Mouse (Mus musculus) lung, adult 2 months (tissue): ENCODE measurements at regions not wholly inside any gene's neighbourhood (a gene's known extent, or its start where the extent isn't known, plus 50 kb on each side); places are given as distances from the start of the nearest gene placed in this dataset.

ENCODE experiments used
- DNase-seq: peaks from one replicate; pipeline ENCODE4 v3.0.0; 2022
- H3K4me1 ChIP-seq: fragments of 200-500 bp; 2 replicates; pipeline ENCODE4 v1.6.1; 2011; ENCODE audit warnings: low read length; ENCODE audit not compliant: control insufficient read depth, insufficient read depth
- H3K4me3 ChIP-seq: fragments of 200-500 bp; replicated peaks from 2 replicates; pipeline ENCODE3; 2011; ENCODE audit warnings: low read depth, mild to moderate bottlenecking, control low read depth, low read length; ENCODE audit errors: extremely low read depth
- CTCF ChIP-seq: fragments of 200-500 bp; IDR thresholded peaks from 2 replicates; pipeline ENCODE4 v1.5.1; 2011; ENCODE audit warnings: mild to moderate bottlenecking, low read length, control low read depth; ENCODE audit not compliant: insufficient read depth
- POLR2A ChIP-seq: fragments of 200-500 bp; IDR thresholded peaks from 2 replicates; pipeline ENCODE4 v1.6.1; 2011; ENCODE audit warnings: low read depth, mild to moderate bottlenecking, control low read depth, low read length, borderline replicate concordance; ENCODE audit errors: extremely low read depth
- WGBS: fragments of 180-500 bp; shearing (Covaris S2); methylation state at CpG from one replicate; pipeline ENCODE4 v1.1.7; 2018; 5-methylcytosine and 5-hydroxymethylcytosine counted together

DNA sequence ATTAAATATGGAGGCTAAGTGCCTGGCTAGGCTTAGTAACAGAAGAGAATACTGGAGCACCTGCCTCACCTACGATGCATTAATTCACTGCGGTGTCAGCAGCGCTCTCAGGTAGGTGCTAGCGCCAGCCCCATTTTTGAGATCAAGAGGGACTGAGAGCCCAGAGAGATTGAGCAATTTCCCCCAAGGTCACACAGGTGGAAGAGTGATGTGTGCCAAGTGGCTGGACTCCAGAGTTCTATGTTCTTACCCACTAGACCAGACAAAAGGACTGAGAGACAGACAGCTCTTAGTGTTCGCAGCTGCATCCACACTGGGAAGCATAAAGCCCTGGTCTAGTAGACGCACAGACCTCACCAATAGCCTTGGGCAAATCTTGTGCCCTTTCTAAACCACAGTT is 261.1 kb downstream of the Bcor start:
- DNase-seq: peak; percentile 19
- Histone ChIP-seq H3K4me1 (peaks cover 4% of the 10 kb centered on the region), H3K4me3 (no peak overlapping the region)
- TF ChIP-seq CTCF (no peak), POLR2A (no peak)
- WGBS: 86% methylated on average over 6 of the region's 6 CpGs

DNA sequence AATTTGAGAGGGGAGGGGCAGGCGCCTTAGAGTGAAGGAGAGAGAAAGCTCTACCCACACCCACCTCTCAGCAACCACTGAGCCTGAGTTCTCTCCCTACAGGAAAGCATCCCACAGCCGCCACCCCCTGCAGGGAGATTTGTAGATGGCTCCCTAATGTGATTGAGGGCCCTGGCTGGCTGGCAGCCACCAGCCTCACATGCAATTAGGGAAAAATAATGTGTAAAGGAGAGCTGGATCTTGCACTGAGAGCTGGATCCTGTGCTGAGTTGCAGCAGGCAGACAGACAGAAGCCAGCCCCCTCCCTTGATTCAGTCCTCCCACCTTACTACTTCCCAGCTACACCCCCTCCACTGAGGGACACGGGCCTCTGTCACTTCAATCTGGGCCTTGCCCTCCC is 260.2 kb downstream of the Bcor start:
- no peak overlapping the region for H3K4me3 ChIP-seq
- H3K4me1 ChIP-seq: peaks cover 4% of the 10 kb centered on the region
- 63% methylated on average over 3 of the region's 3 CpGs for WGBS
- no peak for TF ChIP-seq POLR2A
- no peak for TF ChIP-seq CTCF
- no peak for DNase-seq

DNA sequence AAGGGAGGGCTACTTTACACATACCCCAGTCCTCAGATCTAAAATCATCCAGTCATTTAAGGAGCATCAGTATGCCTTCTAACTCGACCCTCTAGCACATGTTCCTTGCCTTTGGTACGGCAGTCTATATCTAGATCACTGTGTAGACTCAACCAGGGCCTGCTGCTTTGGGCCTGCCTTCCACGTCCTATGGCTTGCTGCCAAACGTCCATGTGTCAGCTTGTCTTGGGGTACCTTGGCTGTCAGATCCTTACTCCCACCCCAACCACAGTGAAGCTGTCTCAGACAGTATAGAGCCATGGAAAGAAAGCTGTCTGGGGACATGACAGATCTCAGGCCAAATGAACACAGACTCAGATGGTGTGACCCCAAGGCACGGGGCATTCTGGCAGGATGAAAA is 258.4 kb downstream of the Bcor start:
- DNase-seq: no peak
- WGBS: 62% methylated on average over 5 of the region's 5 CpGs

DNA sequence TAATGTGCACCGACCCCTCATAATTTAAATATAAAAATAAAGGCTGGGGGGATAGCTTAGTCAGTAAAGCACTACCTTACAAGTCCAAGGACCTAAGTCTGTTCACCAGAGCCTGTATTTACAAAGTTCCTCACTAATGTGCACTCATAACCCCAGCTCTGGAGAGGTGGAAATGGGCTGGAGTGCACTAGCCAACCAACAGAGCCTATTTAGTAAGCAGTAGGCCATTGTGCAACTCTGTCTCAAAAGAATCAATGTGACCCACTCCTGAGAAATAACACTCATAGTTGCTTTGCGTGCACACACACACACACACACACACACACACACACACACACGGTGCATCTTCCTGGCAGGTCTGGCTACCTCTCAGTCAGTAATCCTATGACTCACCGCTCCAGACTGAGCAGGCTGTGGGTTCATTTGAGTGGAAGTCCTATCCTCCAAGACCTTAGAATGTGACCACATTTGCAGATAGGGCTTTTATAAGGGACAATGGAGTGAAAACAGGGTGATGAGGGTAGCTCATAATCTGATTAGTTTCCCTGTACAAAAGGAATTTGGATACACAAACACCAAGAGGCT is 256.9 kb downstream of the Bcor start:
- Histone ChIP-seq H3K4me3 (no peak overlapping the region), H3K4me1 (no peaks in the 10 kb centered on the region; the same call in 1 of the 2 replicates)
- 84% methylated on average over 4 of the region's 4 CpGs for WGBS
- TF ChIP-seq CTCF (no peak), POLR2A (no peak)
- no peak for DNase-seq

More for the DNA sequence above, 258.4 kb downstream of the Bcor start:
- no peak overlapping the region for H3K4me3 ChIP-seq
- TF ChIP-seq POLR2A (no peak), CTCF (no peak)
- no peaks in the 10 kb centered on the region; the same call in 1 of the 2 replicates for H3K4me1 ChIP-seq

DNA sequence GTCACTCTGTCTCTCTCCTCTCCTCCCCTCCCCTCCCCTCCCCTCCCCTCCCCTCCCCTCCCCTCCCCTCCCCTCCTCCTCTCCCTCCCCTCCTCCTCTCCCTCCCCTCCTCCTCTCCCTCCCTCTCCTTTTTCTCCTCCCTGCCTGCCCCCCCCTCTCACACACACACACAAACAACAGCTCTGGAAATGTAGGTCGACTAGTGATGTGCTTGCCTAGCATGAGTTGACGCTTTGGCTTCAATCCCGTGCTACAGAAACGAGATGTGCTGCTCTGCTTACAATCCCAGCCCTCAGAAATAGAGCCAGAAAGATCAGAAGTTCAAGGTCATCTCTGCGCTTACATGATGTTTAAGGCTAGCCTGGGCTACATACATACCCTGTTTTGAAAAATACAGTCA is 254.9 kb downstream of the Bcor start:
- WGBS: 62% methylated on average over 5 of the region's 5 CpGs
- no peaks in the 10 kb centered on the region for H3K4me1 ChIP-seq
- no peak for DNase-seq
- H3K4me3 ChIP-seq: no peak overlapping the region
- TF ChIP-seq POLR2A (no peak), CTCF (no peak)

DNA sequence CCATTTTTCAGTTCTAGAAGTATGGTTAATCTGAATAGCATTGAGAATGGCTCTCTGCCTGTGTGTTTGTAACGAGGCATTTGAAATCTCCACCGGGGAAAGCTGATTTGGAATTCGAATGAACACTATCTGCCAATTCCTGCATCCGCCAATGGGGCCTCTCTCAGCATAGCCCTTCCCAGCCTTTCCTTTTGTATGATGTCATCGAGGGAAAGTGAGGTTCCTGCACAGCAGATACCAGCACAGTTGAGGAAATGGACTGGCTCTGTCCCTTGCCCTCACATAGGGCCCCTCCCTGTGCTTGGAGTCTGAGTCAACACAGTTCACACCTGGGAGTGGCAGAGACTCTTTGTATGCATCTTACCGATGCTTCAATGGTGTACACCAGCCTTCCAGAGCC is 253.0 kb downstream of the Bcor start:
- WGBS: 41% methylated on average over 6 of the region's 6 CpGs
- DNase-seq: no peak
- no peak for TF ChIP-seq CTCF
- no peak for TF ChIP-seq POLR2A

DNA sequence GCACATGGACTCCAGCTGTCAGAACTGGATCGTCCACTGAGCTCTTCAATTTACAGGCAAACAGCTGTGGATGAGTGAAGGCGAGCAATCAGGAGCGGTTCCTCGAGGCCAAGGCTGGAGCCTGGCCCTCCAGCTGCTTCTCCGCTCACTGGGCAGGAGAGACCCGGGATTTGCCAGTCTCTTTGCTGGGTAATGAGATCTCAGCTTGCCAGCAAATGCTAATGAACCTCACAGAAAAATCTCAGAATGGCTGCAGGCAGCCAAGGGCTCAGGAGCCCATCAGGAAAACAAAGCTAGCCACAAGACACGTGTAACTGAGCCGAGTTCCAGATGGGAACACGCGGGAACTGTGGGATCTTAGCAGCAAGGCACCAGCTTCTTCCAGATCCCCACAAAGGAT is 244.2 kb downstream of the Bcor start:
- WGBS: 76% methylated on average over 10 of the region's 10 CpGs
- no peak for DNase-seq
- Histone ChIP-seq H3K4me1 (no peaks in the 10 kb centered on the region), H3K4me3 (no peak overlapping the region)
- TF ChIP-seq CTCF (no peak), POLR2A (no peak)

More for the DNA sequence above, 253.0 kb downstream of the Bcor start:
- H3K4me3 ChIP-seq: no peak overlapping the region
- H3K4me1 ChIP-seq: no peaks in the 10 kb centered on the region

DNA sequence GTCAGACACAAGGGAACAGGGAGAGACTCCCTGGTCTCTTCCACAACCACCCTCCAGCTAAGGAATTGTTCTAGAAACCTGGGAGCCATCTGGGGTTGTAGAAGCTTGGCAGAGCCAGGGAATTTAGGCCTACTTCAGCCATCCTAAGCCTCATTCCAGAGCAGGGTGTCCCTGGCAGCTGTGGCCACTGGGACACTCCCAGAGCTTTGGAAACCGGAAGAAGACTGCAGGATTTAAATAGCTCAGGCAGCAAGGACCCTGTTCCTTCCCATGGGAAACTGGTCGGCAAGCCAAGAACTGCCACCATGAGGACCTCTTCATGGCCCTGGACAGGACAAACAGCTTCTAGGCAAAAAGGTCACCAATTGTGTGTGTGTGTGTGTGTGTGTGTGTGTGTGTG is 239.9 kb downstream of the Bcor start:
- no peaks in the 10 kb centered on the region; the same call in 1 of the 2 replicates for H3K4me1 ChIP-seq
- no peak for DNase-seq
- H3K4me3 ChIP-seq: no peak overlapping the region
- whole genome bisulfite sequencing: 58% methylated on average over 2 of the region's 2 CpGs
- TF ChIP-seq CTCF (no peak), POLR2A (no peak)

DNA sequence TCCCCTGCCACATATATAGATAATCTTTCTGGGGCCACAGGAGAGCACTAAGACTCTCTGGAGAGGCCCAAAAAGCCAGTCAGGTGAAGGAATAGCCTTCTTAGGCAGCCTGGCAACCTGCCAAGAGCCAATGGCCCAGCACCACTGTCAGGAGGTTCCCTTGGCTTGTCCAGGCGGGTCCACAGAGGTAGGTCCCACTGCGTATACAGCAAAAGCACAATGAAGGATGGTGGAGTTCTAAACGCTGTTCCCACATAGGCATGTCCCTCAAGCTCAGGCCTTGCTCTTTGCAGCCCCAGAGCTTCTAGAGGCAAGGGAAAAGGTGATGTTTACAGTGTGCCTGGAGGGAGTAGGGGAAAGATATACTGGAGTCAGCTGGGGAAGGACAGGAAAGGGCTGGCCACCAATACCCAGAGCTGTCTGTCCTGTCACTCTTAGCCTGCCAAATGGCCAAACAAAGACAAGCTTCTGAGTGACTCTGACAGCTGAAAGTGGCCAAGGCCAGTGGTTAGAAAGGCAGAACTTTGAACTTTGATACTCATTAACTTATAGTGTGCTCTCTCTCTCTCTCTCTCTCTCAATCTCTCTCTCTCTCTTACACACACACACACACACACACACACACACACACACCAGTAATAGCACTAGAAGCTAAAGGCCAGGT is 235.4 kb downstream of the Bcor start:
- Histone ChIP-seq H3K4me1 (no peaks in the 10 kb centered on the region; the same call in 1 of the 2 replicates), H3K4me3 (no peak overlapping the region)
- no peak for DNase-seq
- TF ChIP-seq CTCF (no peak), POLR2A (no peak)
- WGBS: 83% methylated on average over 3 of the region's 3 CpGs

DNA sequence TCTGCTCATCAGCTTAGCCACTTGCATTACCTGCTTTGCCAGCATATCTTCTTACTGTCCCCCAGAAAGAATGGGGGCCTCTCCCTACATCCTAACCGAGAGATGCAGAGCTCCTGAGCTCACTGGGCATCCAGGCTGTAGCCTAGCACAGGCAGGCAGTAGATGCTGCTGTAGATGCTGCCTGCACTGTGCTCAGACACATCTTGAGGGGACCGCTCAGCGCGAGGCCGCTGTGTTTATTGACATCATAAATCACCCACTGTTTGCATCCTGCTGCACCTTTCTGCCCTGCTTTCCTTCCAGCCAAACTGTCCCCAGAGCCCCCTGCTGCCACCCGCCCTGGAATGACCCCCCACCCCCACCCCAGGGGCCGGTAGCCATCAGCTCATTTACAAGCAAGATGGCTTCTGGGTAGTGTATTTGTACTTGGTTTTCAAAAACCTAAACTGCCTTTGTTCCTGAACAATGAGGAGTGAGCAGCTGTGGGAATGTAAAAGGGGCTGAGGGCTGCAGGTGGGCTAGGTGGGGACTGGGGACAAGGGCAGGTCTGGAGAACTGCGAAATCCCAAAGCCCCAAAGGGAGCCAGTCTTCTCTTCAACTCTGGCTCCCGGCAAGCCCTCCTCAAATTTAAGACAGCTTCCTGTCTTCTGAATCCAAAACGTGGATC is 233.2 kb downstream of the Bcor start:
- 63% methylated on average over 10 of the region's 10 CpGs for WGBS
- Histone ChIP-seq H3K4me3 (no peak overlapping the region), H3K4me1 (no peaks in the 10 kb centered on the region; the same call in 1 of the 2 replicates)
- TF ChIP-seq POLR2A: no peak
- no peak for TF ChIP-seq CTCF
- no peak for DNase-seq
